ENCODE assay signal across 7 mouse cellular contexts in genomic region chrX:12090871-12091404, GRCm38 (mm10).
DNase-seq lines count a peak whose midpoint lies in the region; ATAC-seq and TF ChIP-seq lines count a peak whose summit lies in the region.

No protein-coding gene starts in this region.

- H3K27ac ChIP-seq in intestine, postnatal 0 days (ENCODE audit: low read depth, low read length) = peak overlapping the region; percentile 94
- peak overlapping the region; percentile 81 for H3K27ac ChIP-seq in limb, embryonic 13.5 days
- H3K27ac ChIP-seq in midbrain, embryonic 13.5 days = peak overlapping the region; percentile 95

- WGBS in intestine, postnatal 0 days = 2% methylated on average over 33 of the region's 47 CpGs
- 2% methylated on average over 44 of the region's 47 CpGs for WGBS in limb, embryonic 13.5 days
- 5% methylated on average over 33 of the region's 47 CpGs for WGBS in midbrain, embryonic 13.5 days

- H3K4me1 ChIP-seq in intestine, postnatal 0 days (replicated peaks; ENCODE audit: control insufficient read depth, insufficient read depth, low read length) = no peaks in the 10 kb centered on the region
- H3K4me1 ChIP-seq in limb, embryonic 13.5 days = peaks cover 38% of the 10 kb centered on the region
- H3K4me1 ChIP-seq in midbrain, embryonic 13.5 days (replicated peaks) = peaks cover 41% of the 10 kb centered on the region

- H3K27me3 ChIP-seq in intestine, postnatal 0 days (replicated peaks; ENCODE audit: control insufficient read depth, insufficient read depth, low read length) = no peaks in the 10 kb centered on the region; the same call in 1 of the 2 replicates
- H3K27me3 ChIP-seq in limb, embryonic 13.5 days = peaks cover 85% of the 10 kb centered on the region
- H3K27me3 ChIP-seq in midbrain, embryonic 13.5 days = peaks cover 68% of the 10 kb centered on the region

- H3K9ac ChIP-seq in intestine, postnatal 0 days (ENCODE audit: low read depth, low read length) = peak overlapping the region; percentile 64
- peak overlapping the region; percentile 77 for H3K9ac ChIP-seq in limb, embryonic 13.5 days
- peak overlapping the region; percentile 74 for H3K9ac ChIP-seq in midbrain, embryonic 13.5 days (replicated peaks)

- peak; percentile 65 to 72 for DNase-seq in adrenal gland, adult 18-20 months (ENCODE audit: low spot score in 2 of 2)
- peak; percentile 63 for DNase-seq in embryo, embryonic 10.5 days (ENCODE audit: low spot score)
- peak; percentile 80 to 85 for DNase-seq in heart, adult 18-20 months
- DNase-seq in spleen, postnatal 36 days (ENCODE audit: low spot score in 2 of 2) = peak; percentile 31 to 34

- no peaks in the 10 kb centered on the region for H3K36me3 ChIP-seq in intestine, postnatal 0 days (ENCODE audit: control insufficient read depth, insufficient read depth)
- no peaks in the 10 kb centered on the region for H3K36me3 ChIP-seq in limb, embryonic 13.5 days
- no peaks in the 10 kb centered on the region for H3K36me3 ChIP-seq in midbrain, embryonic 13.5 days

- TF ChIP-seq CTCF in intestine, postnatal 0 days (IDR thresholded peaks at IDR 0.05; ENCODE audit: low read depth) = no peak

- H3K4me2 ChIP-seq in intestine, postnatal 0 days (replicated peaks; ENCODE audit: low read depth) = peak overlapping the region; percentile 82
- peak overlapping the region; percentile 85 for H3K4me2 ChIP-seq in limb, embryonic 13.5 days (replicated peaks)
- H3K4me2 ChIP-seq in midbrain, embryonic 13.5 days (replicated peaks) = peak overlapping the region; percentile 82

- H3K9me3 ChIP-seq in intestine, postnatal 0 days (ENCODE audit: control insufficient read depth) = no peaks in the 10 kb centered on the region
- H3K9me3 ChIP-seq in limb, embryonic 13.5 days = no peaks in the 10 kb centered on the region
- H3K9me3 ChIP-seq in midbrain, embryonic 13.5 days = no peaks in the 10 kb centered on the region

- ATAC-seq in intestine, postnatal 0 days = peak; percentile 68
- ATAC-seq in limb, embryonic 13.5 days (ENCODE audit: low FRiP score, low read depth) = peak; percentile 57
- ATAC-seq in midbrain, embryonic 13.5 days = peak; percentile 46

- peak overlapping the region; percentile 44 for H3K4me3 ChIP-seq in intestine, postnatal 0 days (ENCODE audit: low read depth, low read length)
- peak overlapping the region; percentile 55 for H3K4me3 ChIP-seq in limb, embryonic 13.5 days
- peak overlapping the region; percentile 46 for H3K4me3 ChIP-seq in midbrain, embryonic 13.5 days (replicated peaks)

Comparison
In these comparisons a context has a peak if more than half of its experiments do, and no peak if none do; other contexts are left out.
1. Peak in every context shown above with its lines: DNase-seq, ATAC-seq, H3K4me3 ChIP-seq and H3K27ac ChIP-seq.
2. DNase-seq: peak in every context shown above with its lines; median percentile 82 in heart, adult 18-20 months; 68 in adrenal gland, adult 18-20 months; 63 in embryo, embryonic 10.5 days; 32 in spleen, postnatal 36 days.